Mouse (Mus musculus) cerebellum, postnatal 10 days (tissue): ENCODE measurements around the gene Tns1.

ENCODE experiments used
- DNase-seq, 2 experiments: peaks; one replicate each; pipeline ENCODE4 v3.0.0; 2021; ENCODE audit warnings: mixed read lengths in 2 of 2

Tns1 gene

DNA sequence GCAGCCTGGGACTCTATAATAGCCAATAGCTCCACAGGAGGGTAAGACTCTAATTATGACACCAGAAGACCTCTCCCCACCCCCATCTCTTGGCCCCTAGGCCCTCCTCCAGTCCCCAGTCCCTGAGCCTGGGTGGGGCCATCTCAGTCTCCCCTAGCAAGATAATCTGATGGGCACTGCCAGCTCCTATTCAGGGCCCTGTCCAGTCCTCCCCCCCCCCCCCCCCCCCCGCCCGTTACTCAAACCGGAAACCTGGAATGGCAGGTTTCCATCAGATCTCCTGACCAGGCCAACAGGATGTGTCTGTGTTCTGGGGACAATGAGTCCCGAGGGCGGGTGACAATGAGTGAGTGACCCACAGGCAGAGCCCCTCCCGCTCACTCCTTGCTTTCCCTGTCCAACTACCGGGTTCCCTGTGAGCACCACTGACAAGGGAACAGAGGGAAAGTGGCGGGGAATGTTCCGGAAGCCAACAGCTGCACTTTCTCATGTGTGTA lies 136.5 kb downstream of the Tns1 start:
- no peak for DNase-seq

- peak; percentile 71 to 83 for DNase-seq
Observed at GRCm38 (mm10) chr1:73986268-73987045, 137.8 kb downstream of the Tns1 start.

DNA sequence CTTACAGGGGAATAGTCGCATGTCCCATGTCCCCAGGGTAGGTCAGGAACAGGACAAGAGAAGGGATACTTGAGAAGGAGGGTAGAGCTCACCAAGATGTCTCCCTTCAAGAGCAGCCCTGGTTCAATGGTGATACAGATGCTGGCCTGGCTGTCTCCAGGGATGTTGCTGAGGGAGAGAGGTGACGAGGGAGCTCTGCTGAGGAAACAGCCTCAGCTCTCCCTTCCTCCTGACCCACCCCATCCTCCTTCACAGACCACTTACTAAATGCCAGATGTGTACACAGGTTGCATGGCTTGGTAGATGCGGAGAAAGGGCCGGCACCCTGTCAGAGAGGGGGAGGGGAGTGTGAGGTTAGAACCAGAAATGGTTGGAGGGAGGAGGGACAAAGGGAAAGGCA lies 138.6 kb downstream of the Tns1 start:
- DNase-seq: no peak

GRCm38 (mm10) chr1:73979214-73979613 lies 145.0 kb downstream of the Tns1 start:
- DNase-seq: peak; percentile 69 to 77

GRCm38 (mm10) chr1:73978576-73978975 lies 145.7 kb downstream of the Tns1 start:
- no peak for DNase-seq

- peak; percentile 34 to 47 for DNase-seq
Observed at GRCm38 (mm10) chr1:73973992-73974391, 150.3 kb downstream of the Tns1 start.

DNA sequence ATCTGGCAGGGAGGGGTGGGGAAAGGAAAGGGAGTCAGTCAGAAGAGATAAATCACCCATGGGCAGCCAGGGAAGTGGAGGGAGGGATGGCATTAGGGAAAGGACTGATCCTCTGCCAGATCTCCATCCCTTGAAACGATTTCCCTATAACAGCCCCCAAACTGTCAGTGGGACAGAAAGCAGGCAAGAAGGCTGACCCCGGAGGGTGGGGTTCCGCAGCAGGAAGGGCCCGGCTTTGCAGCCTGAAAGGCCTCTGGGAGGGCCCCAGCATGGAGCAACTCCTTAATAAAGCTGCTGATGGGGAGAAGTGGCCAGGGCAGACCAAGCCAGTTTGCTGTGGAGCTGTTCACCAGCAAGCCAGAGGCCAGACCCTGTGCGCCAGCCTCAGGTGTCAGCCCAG lies 151.5 kb downstream of the Tns1 start:
- no peak for DNase-seq

GRCm38 (mm10) chr1:73970161-73970730 lies 154.0 kb downstream of the Tns1 start:
- no peak for DNase-seq

DNA sequence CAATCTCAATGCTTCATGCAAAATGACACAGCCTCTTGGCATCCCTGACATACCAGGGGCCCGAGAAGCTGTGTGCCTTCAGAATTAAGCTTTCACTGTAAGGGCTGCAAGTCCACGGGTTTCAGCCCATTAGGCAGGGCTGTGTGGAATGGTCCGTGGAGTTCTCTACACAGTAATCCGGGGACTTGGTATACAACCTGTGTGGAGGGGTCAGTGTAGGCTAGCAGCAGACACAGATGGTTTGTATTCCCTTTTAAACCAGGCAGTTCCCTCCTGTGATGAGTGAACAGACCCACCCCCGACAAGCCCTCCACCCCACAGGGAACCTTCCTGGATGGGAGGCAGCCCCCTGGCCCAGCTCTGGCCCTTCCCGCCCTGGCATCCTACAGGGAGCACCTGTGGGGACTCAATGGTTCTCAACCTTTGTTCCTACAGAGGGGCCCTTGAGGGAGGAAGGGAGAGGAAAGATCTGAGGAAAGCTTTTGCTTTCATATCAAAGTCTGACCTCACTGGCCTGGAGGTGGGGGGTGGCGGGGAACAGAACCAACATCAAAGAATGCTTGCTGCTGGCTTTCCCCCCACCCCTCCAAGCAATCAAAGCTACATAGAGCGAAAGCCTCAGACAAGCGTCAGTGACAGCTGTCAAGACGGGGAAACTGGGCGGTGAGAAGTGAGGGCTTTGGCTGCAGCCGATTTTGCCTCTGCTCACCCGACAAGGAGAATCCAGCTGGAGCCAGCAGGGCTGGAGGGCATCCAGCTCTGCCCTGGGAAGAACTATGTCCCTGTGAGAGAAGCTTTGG lies 155.3 kb downstream of the Tns1 start:
- peak; percentile 33 to 41 for DNase-seq

GRCm38 (mm10) chr1:73966411-73967238 lies 157.6 kb downstream of the Tns1 start:
- DNase-seq: peak in 1 of 2 experiments; percentile 28

GRCm38 (mm10) chr1:73964151-73964743 lies 160.0 kb downstream of the Tns1 start:
- DNase-seq: no peak

DNA sequence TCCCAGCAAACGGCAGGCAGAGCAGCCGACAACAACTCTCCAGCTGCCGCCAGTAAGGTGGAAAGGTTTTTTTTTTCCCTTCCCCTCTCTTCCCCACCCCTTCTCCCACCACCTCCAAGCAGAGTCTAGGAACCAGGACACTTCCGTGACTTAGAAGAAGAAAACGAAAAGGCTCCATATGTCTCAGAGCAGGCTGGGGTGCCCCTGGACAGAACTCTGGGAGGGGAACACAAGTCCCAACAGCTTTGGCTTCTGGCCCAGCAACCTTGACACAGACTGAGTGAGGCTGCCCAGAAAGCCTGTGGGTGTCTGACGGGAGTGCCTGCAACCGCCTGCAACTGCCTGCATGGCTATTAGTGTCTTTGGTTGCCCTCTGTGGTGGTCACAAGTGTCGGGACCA lies 160.6 kb downstream of the Tns1 start:
- peak; percentile 74 to 82 for DNase-seq

- peak; percentile 45 to 55 for DNase-seq
Observed at GRCm38 (mm10) chr1:73962668-73963371, 161.4 kb downstream of the Tns1 start.

DNA sequence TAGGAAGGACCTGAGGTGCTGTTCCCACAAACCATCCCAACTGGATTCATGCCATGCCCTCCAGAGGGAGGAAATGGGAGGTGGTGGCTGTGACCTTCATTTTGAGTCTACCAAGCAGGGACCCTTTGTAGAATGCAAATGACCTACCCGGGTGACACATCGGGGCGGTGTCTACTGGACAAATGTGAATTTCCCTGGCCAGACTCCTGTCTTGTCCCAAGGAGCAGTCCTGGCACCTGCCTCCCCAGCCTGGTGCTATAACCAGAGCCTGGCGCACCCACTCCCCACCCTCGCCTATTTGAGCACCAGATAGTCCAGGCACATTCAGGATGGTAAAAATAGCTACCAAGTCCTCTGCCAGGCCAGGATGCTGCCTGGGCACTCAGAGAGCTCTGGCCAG lies 162.2 kb downstream of the Tns1 start:
- DNase-seq: peak in 1 of 2 experiments; percentile 20

DNA sequence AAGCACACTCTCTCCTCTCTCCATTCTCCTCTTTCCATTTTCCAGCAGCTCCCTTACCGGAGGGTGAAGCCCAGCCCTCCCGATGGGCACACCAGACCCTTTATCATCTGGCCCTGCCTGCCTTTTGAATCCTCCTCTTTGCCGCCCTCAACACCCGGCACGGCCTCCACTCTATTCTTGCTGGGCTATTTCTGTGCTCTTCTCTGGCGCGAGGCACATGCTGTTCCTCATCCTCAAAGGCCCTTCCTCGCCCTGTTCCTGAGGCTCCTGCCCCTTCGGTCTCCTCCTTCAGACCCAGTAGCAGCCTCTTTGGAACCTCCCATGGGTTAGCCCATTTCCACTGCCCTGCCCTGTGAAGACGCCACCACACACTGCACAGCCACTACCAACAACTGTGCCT lies 164.5 kb downstream of the Tns1 start:
- no peak for DNase-seq

- DNase-seq: no peak
Observed at GRCm38 (mm10) chr1:73959344-73959743, 164.9 kb downstream of the Tns1 start.

DNA sequence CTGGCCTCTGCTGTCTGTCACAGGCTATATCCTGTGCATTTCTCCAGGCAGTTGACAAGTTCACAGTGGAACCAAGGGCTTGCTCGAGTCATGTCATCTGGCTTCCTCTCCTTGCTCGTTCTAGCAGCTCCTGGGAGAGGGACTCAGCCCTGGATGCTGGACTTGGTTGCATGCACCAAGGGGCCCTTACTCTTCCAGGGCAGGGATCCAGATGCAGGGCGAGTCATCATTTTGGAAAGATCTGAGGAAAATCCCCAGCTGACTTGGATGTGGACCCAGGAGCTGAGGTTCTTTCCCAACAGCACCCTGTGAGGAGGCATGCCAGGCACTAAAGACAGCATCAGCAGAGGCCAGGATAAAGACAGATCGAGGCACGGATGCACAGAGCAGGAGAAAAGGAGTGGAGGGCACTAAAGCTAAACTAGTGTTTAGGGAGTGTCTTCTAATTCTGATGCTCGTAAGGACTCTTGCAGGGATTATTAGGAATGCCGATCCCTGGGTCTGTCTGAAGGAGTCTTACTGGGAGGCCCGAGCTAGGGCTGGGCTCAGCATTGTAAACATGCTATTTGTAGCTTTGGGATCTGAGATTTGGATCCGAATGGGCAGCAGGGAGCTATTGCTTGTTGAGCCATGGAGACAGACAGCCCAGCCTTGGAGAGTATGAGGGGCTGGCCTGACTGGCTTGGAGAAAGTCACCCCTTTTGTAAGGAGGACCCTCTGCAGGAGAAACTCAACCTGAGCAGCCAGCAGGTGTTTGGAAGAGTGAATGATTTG lies 165.9 kb downstream of the Tns1 start:
- DNase-seq: no peak

DNA sequence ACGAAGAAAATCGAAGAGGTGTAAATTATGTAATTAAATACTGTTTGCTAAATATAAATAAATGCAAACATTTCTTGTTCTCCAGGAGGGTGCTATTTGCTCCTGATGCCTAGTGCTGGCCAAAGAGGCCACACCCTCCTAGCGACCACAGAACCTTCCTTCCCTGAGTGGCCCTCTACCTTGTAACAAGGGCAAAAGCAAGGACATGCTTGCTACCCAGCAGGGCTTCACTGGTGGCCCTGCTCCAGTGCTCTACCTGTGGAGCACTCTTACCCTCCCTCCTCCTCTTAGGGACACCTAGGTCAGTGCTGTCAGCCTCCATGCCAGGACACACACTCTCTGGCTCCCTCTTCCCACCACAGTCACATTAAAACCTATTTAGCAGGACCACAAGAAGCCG lies 166.8 kb downstream of the Tns1 start:
- DNase-seq: no peak

- no peak for DNase-seq
Observed at GRCm38 (mm10) chr1:73956320-73956719, 167.9 kb downstream of the Tns1 start.

DNA sequence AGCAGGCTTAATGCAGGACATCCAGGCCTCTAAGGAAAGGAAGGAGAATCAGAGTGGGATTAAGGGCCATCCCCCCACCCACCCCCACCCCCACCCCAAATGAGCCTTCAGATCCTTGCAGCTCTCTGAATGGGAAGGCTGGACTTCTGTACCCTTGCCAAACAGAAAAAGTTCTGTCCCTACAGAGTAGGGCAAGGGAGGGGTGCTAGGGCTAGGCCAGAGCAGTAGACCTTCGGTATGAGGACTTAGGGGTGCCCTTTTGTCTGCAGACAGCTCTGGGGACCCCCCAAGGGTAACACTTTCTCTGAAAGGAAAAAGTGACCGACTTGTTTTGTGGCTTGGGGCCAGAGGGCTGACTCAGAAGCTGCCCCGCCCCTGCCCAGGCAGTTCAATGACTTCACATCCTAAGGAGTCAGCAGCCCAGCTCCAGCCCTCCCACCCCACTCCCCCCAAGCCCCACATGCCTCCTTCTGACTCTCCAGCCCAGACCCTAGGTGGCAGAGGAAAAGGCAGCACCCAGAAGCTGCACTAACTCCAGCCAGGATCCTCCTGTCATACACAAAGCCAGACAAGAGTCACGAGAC lies 168.9 kb downstream of the Tns1 start:
- DNase-seq: no peak
